ENCODE assay signal across 11 mouse cellular contexts in the genomic region with DNA sequence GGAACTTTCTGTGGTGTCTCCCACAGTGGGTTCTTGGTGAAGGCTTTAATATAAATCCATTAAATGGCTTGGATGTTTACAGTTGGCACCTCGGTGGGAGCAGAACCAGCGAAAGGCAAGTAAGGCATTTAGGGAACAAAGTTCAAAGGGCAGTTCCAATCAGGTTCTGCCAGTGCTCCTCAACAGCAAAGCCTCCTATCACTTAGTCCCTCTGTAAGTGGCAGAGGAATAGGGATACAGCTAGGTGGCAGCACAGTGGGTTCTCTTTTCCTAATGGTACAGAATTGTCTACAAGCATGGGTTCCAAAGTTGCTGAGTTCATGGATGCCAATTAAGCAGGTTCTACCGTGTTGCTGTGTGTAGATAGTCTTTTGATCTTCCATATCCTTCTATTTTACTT. TPM values are rescaled to one million over a fixed set of nuclear protein-coding genes. Genes with fewer than 3 reads are reported as not detected.
DNase-seq lines count a peak whose midpoint lies in the region; ATAC-seq and TF ChIP-seq lines count a peak whose summit lies in the region.
"Had no signal": no experiment of that assay in that cellular context is flagged by ENCODE, and none has a peak within 500 bp of the region (broad histone marks: within the 10 kb centered on the region; RNA-seq: fewer than 3 reads in every experiment).

No protein-coding gene starts in this region.

- no peak overlapping the region for H3K9ac ChIP-seq in heart, postnatal 0 days (replicated peaks; ENCODE audit: low read depth, low read length)

- no peak for TF ChIP-seq EP300 in heart, postnatal 0 days (IDR thresholded peaks at IDR 0.05; ENCODE audit: low read depth)

- DNase-seq in heart, postnatal 0 days (ENCODE audit: low spot score), result no peak
- no peak for DNase-seq in heart, adult 8-10 months (ENCODE audit: low spot score)
- DNase-seq in thymus, postnatal 14 days, result peak; percentile 20
- no peak for DNase-seq in thymus, postnatal 25 days
- DNase-seq in kidney, postnatal 36 days, result peak; percentile 56 to 62
- no peak for DNase-seq in testis, postnatal 10 days (ENCODE audit: low spot score)
- DNase-seq in cerebellum, postnatal 25 days, result no peak
- no peak for DNase-seq in cerebellum, postnatal 10 days
- DNase-seq: right cerebral cortex, adult 18-20 months had no signal

- H3K4me3 ChIP-seq in heart, postnatal 0 days (ENCODE audit: low read depth, low read length), result no peak overlapping the region

- H3K4me1 ChIP-seq in heart, postnatal 0 days (ENCODE audit: control insufficient read depth, insufficient read depth), result 0 out of 2 replicates have a peak, but pooled peaks cover 3% of the 10 kb centered on the region

- TF ChIP-seq CTCF in heart, postnatal 0 days (IDR thresholded peaks at IDR 0.05; ENCODE audit: low read depth), result peak; percentile 44

- ATAC-seq in heart, postnatal 0 days (ENCODE audit: insufficient read depth, low read depth), result no peak

- 64% methylated on average over 3 of the region's 3 CpGs for WGBS in heart, postnatal 0 days

- H3K9me3 ChIP-seq in heart, postnatal 0 days (replicated peaks; ENCODE audit: control insufficient read depth, low read length), result no peaks in the 10 kb centered on the region
- H3K9me3 ChIP-seq: heart, embryonic 12.5 days had no signal

- no peak overlapping the region for H3K27ac ChIP-seq in heart, postnatal 0 days (ENCODE audit: low read depth)
- H3K27ac ChIP-seq: macrophage had no signal

- no peak overlapping the region for H3K4me2 ChIP-seq in heart, postnatal 0 days (ENCODE audit: low read depth, low read length)

- no peaks in the 10 kb centered on the region for H3K36me3 ChIP-seq in heart, postnatal 0 days (replicated peaks; ENCODE audit: control insufficient read depth, insufficient read depth, low read length)
- H3K36me3 ChIP-seq: heart, embryonic 12.5 days had no signal

- no peaks in the 10 kb centered on the region for H3K27me3 ChIP-seq in heart, postnatal 0 days (ENCODE audit: control insufficient read depth, insufficient read depth, low read length)

RNA-seq across cellular contexts. Expression of gene Ehhadh, which starts 1.0 kb away (rescaled TPM):
- total RNA-seq in heart, postnatal 0 days (2014; rRNA removed; ENCODE audit: low replicate concordance), result 3.8 and 6.5 TPM in 2 replicates
- polyA plus RNA-seq in heart, postnatal 0 days (2015; fragmentation: Nextera tagmentation; extraction: Ambion mirVana), result 3.5 and 4.3 TPM in 2 replicates
- 10 to 100 TPM; 10.8 to 17.3 (median 14.3) TPM for total RNA-seq in heart, adult 8-10 months (2022)

RNA-seq across cellular contexts. Expression of gene Map3k13, which starts 5.6 kb away (rescaled TPM):
- 1.0 and 1.4 TPM in 2 replicates for total RNA-seq in heart, postnatal 0 days (2014; rRNA removed; ENCODE audit: low replicate concordance)
- polyA plus RNA-seq in heart, postnatal 0 days (2015; fragmentation: Nextera tagmentation; extraction: Ambion mirVana), result 0.33 and 0.36 TPM in 2 replicates
- total RNA-seq in heart, adult 8-10 months (2022), result 1 to 10 TPM in 1 of 4 experiments, under 1 TPM in 3; 0.78 to 1.5 (median 0.84) TPM

Comparison
In these comparisons a context has a peak if more than half of its experiments do, and no peak if none do; other contexts are left out.
1. DNase-seq: peak in thymus, postnatal 14 days (single experiment) and kidney, postnatal 36 days (2 of 2); none in heart, postnatal 0 days (single experiment), heart, adult 8-10 months (single experiment), thymus, postnatal 25 days (single experiment), testis, postnatal 10 days (single experiment), cerebellum, postnatal 25 days (0 of 2) and cerebellum, postnatal 10 days (0 of 2).